Mouse (Mus musculus) ES-Bruce4 (cell line): Measurements from ENCODE around the gene Kcnd3.

Source experiments
- CTCF ChIP-seq: IDR thresholded peaks from one replicate; pipeline ENCODE4 v1.8.1; 2011; ENCODE audit warnings: low read depth, low read length
- POLR2A ChIP-seq: IDR thresholded peaks from one replicate; pipeline ENCODE4 v1.8.1; 2011; ENCODE audit warnings: low read length; ENCODE audit not compliant: insufficient read depth

- TF ChIP-seq POLR2A (no peak), CTCF (no peak)
Measured at GRCm38 (mm10) chr3:105496216-105496615, 44.1 kb downstream of the Kcnd3 start.
